Mouse (Mus musculus) cerebellum, postnatal 4 days (tissue): ENCODE results near the gene Cyb5b.
"Not testable (repeated sequence)": the region's sequence is repeated elsewhere in the genome, so short reads cannot be mapped to it uniquely, and the experiment has no call there.

Experiments
- DNase-seq, 2 experiments: peaks; one replicate each; pipeline ENCODE4 v3.0.0; 2022; ENCODE audit warnings: low spot score in 2 of 2, mixed read lengths in 1 of 2

Cyb5b gene

DNA sequence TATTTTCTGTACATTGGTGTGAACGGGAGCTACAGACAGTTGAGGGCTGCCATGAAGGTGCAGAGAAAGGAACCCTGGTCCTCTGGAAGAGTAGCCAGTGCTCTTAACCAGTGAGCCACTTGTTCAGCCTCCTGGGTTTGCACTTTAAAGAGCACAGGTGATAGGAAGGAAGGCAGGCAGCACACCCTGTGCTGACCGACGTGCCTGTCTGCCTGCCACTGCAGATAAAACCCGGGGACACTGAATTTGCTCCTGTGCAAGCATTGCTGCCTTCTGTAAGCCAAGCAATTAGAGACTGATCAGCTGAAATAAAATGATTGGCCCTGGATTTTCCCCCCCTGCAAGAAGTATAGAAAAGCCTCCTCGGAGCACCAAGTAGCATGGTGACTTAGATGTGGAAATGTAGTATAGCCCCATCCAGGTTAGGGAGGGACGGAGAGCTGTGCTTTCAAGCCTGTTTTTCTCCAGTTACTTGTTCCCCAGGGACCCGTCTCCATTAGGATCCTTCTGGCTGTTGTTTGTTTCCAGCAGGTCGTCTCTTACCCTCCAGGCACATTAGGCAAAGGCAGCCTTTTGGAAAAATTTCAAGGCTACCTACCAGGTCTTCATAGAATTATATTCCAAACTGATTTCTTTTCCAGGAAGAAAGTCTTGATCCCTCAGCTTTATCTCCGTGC is 22.7 kb downstream of the Cyb5b start:
- DNase-seq: no peak

DNA sequence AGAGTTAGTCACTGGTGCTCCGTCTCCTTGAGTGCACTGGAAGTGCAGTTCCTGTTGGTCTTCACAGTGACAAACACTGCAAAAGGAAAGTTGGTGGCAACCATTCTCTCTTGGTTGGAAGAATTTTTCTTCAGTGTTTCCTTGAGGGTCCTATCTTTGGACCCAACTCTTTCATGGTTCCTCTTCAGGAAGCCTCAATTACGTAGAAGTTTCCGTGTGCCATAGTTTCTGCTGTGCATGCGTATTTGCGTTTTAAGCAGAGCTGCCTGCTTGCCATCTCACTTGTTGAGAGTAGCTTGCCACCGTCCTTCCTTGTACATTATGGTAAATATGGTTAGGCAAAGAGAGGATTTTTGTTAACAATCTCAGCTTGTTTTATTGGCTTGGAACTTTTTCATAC is 30.7 kb downstream of the Cyb5b start:
- no peak for DNase-seq

- no peak for DNase-seq
These were observed 34.6 kb downstream of the Cyb5b start for GRCm38 (mm10) chr8:107184996-107185395.

GRCm38 (mm10) chr8:107186659-107187390 is 36.4 kb downstream of the Cyb5b start:
- no peak for DNase-seq

GRCm38 (mm10) chr8:107187631-107188030 is 37.2 kb downstream of the Cyb5b start:
- DNase-seq: no peak

DNA sequence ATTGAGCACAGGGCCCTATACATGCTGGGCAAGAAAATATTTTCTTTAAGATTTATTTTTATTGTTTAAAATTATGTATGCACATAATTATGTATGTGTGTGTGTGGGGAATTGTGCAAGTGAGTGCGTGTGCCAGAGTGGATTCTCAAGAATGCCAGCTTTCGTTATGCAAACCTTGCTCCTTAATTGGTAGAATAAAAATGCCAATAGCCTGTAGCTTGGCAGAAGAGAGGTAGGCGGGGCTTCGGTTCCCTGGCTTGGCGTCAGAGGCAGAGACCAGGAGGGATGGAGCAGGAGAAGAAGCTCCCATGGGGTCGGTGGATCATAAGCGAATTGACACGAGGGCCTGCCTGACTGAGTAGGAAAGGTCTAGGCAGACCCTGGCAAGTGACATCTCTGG is 42.2 kb downstream of the Cyb5b start:
- peak in 1 of 2 experiments; percentile 9 for DNase-seq

- DNase-seq: no peak
These were observed 42.9 kb downstream of the Cyb5b start for GRCm38 (mm10) chr8:107193331-107193730.

- DNase-seq: no peak
These were observed 44.5 kb downstream of the Cyb5b start for GRCm38 (mm10) chr8:107194786-107195451.

GRCm38 (mm10) chr8:107197901-107198826 is 47.7 kb downstream of the Cyb5b start:
- DNase-seq: no peak

DNA sequence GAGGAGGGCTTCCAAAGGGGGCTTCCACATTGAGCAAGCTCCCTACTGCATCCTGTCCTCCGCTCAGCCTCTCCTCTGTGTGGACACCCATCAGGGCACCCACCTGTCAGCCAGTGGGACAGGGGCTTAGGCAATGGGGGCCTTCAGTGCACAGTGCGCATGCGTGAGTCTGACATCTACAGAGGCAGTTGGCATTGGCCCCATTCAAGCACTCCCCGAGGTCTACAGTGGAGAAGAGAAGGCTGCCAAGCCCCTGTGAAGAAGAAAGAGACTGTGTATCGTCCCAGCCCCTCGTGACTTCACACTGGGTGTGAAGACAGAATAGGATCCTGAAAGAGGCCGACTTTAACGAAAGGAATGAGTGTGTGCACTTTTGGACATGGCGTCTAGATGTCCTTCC is 54.7 kb downstream of the Cyb5b start:
- DNase-seq: peak in 1 of 2 experiments; percentile 21

DNA sequence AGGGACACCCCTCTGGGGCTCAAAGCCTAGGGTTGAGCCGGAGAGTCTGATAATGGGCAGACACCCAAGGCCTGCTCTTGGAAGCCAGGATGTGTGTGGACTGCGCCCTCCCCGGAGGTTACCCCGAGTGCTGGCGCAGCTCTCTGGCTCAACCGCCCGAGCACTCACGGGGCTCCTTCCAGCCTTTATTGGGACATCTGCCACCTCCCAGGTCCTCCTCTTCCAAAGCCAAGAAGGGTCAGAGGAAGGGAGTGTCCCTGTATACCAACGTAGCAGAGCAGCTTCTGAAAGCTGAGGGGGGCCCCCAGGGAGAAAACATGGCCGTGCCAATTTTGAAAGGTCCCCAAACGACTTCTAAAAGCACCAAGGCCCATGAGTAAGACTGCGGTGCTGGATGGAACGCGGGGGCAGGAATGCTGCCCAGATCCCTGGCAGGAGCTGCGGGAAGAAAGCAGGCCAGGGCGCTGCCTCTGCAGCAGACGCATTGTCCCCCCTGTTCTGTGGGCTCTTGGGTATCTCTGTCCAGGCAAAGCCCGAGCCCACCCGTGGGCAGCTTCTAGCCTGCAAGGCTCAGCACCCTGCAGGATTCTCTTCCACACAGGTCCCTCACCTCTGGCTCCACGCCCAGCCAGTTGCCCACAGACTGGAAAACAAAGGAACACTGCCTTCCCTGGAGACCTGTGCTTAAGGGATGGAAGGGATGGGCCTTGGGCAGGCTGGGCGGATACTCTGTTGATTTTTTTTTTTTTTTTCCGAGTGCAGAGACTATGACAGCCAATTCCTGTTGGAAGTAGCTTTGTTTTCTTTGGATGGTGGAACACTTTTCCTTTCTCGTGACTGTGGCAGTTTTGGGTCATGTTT is 55.5 kb downstream of the Cyb5b start:
- peak; percentile 33 to 62 for DNase-seq

DNA sequence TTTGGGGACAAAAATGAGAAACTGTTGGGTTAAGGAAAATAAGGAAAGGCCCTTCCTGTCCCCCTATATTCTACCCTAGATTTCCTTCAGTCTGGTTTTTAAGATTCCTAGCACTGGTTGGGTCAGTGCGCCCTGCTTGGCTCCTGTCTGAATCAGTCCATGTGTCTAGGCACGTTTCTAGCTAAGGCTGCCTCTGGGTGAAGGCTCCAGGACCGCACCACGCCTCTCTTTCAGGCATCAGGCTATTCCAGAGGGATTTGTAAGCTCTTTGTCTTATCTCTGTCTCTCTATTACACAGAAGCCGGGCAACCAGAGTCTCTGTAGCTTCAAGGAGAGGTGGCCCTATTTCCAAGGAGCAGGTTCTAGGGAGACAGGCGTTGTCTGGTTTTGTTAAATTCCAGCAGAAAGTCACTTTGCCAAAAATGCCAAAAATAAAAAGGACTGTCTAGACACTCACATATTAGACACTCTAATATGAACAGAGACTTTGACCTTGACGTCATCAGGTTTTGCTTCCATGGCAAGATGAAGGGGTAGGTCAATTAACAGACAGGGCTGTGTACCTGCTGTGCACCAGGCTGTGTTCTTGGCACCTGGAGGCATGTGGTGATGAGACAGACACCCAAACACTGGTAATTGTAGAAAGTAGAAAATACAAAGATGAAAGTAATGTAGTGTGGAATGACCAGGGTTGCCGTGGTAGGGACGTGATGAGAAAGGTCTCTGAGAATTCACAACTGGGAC is 56.5 kb downstream of the Cyb5b start:
- no peak for DNase-seq

- DNase-seq: no peak
These were observed 58.7 kb downstream of the Cyb5b start for GRCm38 (mm10) chr8:107209185-107209584.

- DNase-seq: no peak
These were observed 61.6 kb downstream of the Cyb5b start for GRCm38 (mm10) chr8:107212006-107212405.

GRCm38 (mm10) chr8:107217230-107217629 is 66.8 kb downstream of the Cyb5b start:
- not testable (repeated sequence) for DNase-seq

GRCm38 (mm10) chr8:107218091-107218490 is 67.7 kb downstream of the Cyb5b start:
- no peak for DNase-seq

GRCm38 (mm10) chr8:107219078-107219477 is 68.6 kb downstream of the Cyb5b start:
- DNase-seq: no peak

GRCm38 (mm10) chr8:107221924-107222851 is 71.7 kb downstream of the Cyb5b start:
- DNase-seq: no peak

GRCm38 (mm10) chr8:107226183-107226582 is 75.7 kb downstream of the Cyb5b start:
- DNase-seq: peak in 1 of 2 experiments; percentile 8
